Mouse (Mus musculus) neural tube, embryonic 11.5 days (tissue): Measurements from ENCODE around the gene Xpc. TPM values are rescaled to one million over a fixed set of nuclear protein-coding genes. Genes with fewer than 3 reads are reported as not detected.
A peak's percentile ranks its signal among the peaks of the same experiment; 100 is the strongest.

ENCODE experiments used
- ATAC-seq: fragments of 200-750 bp; cut with Nextera tagmentation; 2 replicates; pipeline ENCODE4 v1.8.0; 2017; ENCODE audit warnings: moderate number of reproducible peaks, mild to moderate bottlenecking, moderate TSS enrichment, moderate library complexity; ENCODE audit not compliant: insufficient read depth, low FRiP score, low TSS enrichment
- DNase-seq: peaks from one replicate; pipeline ENCODE4 v3.0.0-alpha.2; 2015; ENCODE audit warnings: low spot score
- H3K27ac ChIP-seq: fragments of 300-500 bp; sonication (generic); 2 replicates; pipeline ENCODE4 v1.5.1; 2014; ENCODE audit warnings: low read depth, mild to moderate bottlenecking, low read length
- H3K27me3 ChIP-seq: fragments of 300-500 bp; sonication (generic); 2 replicates; pipeline ENCODE4 v1.6.1; 2014; ENCODE audit warnings: mild to moderate bottlenecking, low read length, mixed read lengths; ENCODE audit not compliant: control insufficient read depth, insufficient read depth
- H3K36me3 ChIP-seq: fragments of 300-500 bp; sonication (generic); 2 replicates; pipeline ENCODE4 v1.6.1; 2014; ENCODE audit warnings: mild to moderate bottlenecking, low read length, moderate library complexity, mixed read lengths; ENCODE audit not compliant: control insufficient read depth, insufficient read depth
- H3K4me1 ChIP-seq: fragments of 300-500 bp; sonication (generic); 2 replicates; pipeline ENCODE4 v1.6.1; 2014; ENCODE audit warnings: low read length, mixed read lengths; ENCODE audit not compliant: control insufficient read depth, insufficient read depth
- H3K4me2 ChIP-seq: fragments of 300-500 bp; sonication (generic); 2 replicates; pipeline ENCODE4 v1.6.1; 2014; ENCODE audit warnings: low read depth, mild to moderate bottlenecking, moderate library complexity
- H3K4me3 ChIP-seq: fragments of 300-500 bp; sonication (generic); 2 replicates; pipeline ENCODE4 v1.5.1; 2014; ENCODE audit warnings: low read depth, low read length
- H3K9ac ChIP-seq: fragments of 300-500 bp; sonication (generic); 2 replicates; pipeline ENCODE4 v1.6.1; 2014; ENCODE audit warnings: mild to moderate bottlenecking, low read length
- H3K9me3 ChIP-seq: fragments of 300-500 bp; sonication (generic); 2 replicates; pipeline ENCODE4 v1.6.1; 2016; ENCODE audit warnings: low read length; ENCODE audit not compliant: control insufficient read depth
- WGBS: fragments of 180-500 bp; shearing (Covaris S2); extraction: QIAGEN DNeasy Blood & Tissue Kit; methylation state at CpG from one replicate; pipeline ENCODE4 v1.1.7; 2014; 5-methylcytosine and 5-hydroxymethylcytosine counted together
- polyA plus RNA-seq: library from polyadenylated mRNA; unstranded; fragments of >200 nt; fragmentation: Nextera tagmentation; extraction: Ambion mirVana; gene quantifications from 2 replicates; pipeline ENCODE4 v1.2.1, GENCODE M21; 2014

Gene Xpc
- polyA plus RNA-seq, 1 experiment from 2014 or later = 23.9 TPM

GRCm38 (mm10) chr6:91445316-91445715 lies 70.4 kb downstream of the Xpc start:
- H3K4me3 ChIP-seq = no peak overlapping the region
- DNase-seq = no peak
- H3K27ac ChIP-seq = no peak overlapping the region
- ATAC-seq = no peak
- no peaks in the 10 kb centered on the region for H3K9me3 ChIP-seq
- H3K27me3 ChIP-seq = no peaks in the 10 kb centered on the region
- no peak overlapping the region for H3K4me2 ChIP-seq
- H3K4me1 ChIP-seq = peaks cover 5% of the 10 kb centered on the region
- no peak overlapping the region for H3K9ac ChIP-seq
- no peaks in the 10 kb centered on the region for H3K36me3 ChIP-seq
- 76% methylated on average over 3 of the region's 3 CpGs for WGBS

- Histone ChIP-seq H3K27ac (no peak overlapping the region), H3K27me3 (0 out of 2 replicates have a peak, but pooled peaks cover 2% of the 10 kb centered on the region), H3K36me3 (no peaks in the 10 kb centered on the region), H3K4me3 (peak overlapping the region; percentile 49), H3K4me2 (peak overlapping the region; percentile 97), H3K9ac (peak overlapping the region; percentile 69), H3K4me1 (peaks cover 5% of the 10 kb centered on the region), H3K9me3 (no peaks in the 10 kb centered on the region)
- ATAC-seq (0 out of 2 replicates have a peak, but pooled peaks have one; percentile 26), DNase-seq (no peak)
- WGBS = 4% methylated on average over 19 of the region's 19 CpGs
These were observed 74.5 kb downstream of the Xpc start for GRCm38 (mm10) chr6:91441145-91441662.

- Histone ChIP-seq H3K4me3 (peak overlapping the region; percentile 49), H3K4me2 (peak overlapping the region; percentile 97), H3K27me3 (0 out of 2 replicates have a peak, but pooled peaks cover 2% of the 10 kb centered on the region), H3K9ac (peak overlapping the region; percentile 69), H3K27ac (no peak overlapping the region), H3K9me3 (no peaks in the 10 kb centered on the region), H3K4me1 (peaks cover 5% of the 10 kb centered on the region), H3K36me3 (no peaks in the 10 kb centered on the region)
- DNase-seq = peak; percentile 96
- peak; percentile 96 for ATAC-seq
- 2% methylated on average over 30 of the region's 30 CpGs for WGBS
These were observed 75.1 kb downstream of the Xpc start for GRCm38 (mm10) chr6:91440474-91441144.

Other genes starting within 250 kb of the Xpc start
- gene Wnt7a, start 104.5 kb downstream of the Xpc start, polyA plus RNA-seq = 10.9 and 11.5 TPM in 2 replicates
- 26.6 and 26.8 TPM in 2 replicates for gene Chchd4, start 42.3 kb downstream of the Xpc start, polyA plus RNA-seq
- gene Tmem43, start 42.2 kb downstream of the Xpc start, polyA plus RNA-seq = 56.8 and 60.9 TPM in 2 replicates
- gene Lsm3, start within 50 bp of the Xpc start, polyA plus RNA-seq = 292 and 313 TPM in 2 replicates
- gene Slc6a6, start 168.2 kb upstream of the Xpc start, polyA plus RNA-seq = 47.7 and 53.0 TPM in 2 replicates